Mouse (Mus musculus) heart, adult 2 months (tissue): Measurements from ENCODE around the gene Tmem204. TPM values are rescaled to one million over a fixed set of nuclear protein-coding genes. Genes with fewer than 3 reads are reported as not detected.
A peak's percentile ranks its signal among the peaks of the same experiment; 100 is the strongest.

Experiments used
- DNase-seq, 2 experiments: peaks; one replicate each; pipeline ENCODE4 v3.0.0; 2021
- H3K27ac ChIP-seq: fragments of 200-600 bp; 2 replicates; pipeline ENCODE4 v1.8.1; 2022
- H3K27me3 ChIP-seq: fragments of 200-500 bp; 2 replicates; pipeline ENCODE4 v1.6.1; 2012; ENCODE audit warnings: mild to moderate bottlenecking, low read length, inconsistent platforms, mixed read lengths; ENCODE audit not compliant: control insufficient read depth, insufficient read depth
- H3K36me3 ChIP-seq: fragments of 200-500 bp; 2 replicates; pipeline ENCODE4 v1.6.1; 2012; ENCODE audit warnings: low read length, inconsistent platforms; ENCODE audit not compliant: control insufficient read depth, insufficient read depth
- H3K4me1 ChIP-seq: fragments of 200-500 bp; 2 replicates; pipeline ENCODE4 v1.6.1; 2011; ENCODE audit warnings: low read length; ENCODE audit not compliant: control insufficient read depth, insufficient read depth
- H3K4me3 ChIP-seq: fragments of 200-600 bp; 2 replicates; pipeline ENCODE4 v1.8.1; 2022
- H3K79me2 ChIP-seq: fragments of 200-500 bp; replicated peaks from 2 replicates; pipeline ENCODE4 v1.6.1; 2012; ENCODE audit warnings: mild to moderate bottlenecking, inconsistent platforms, low read length, moderate library complexity, mixed read lengths; ENCODE audit not compliant: control insufficient read depth, insufficient read depth
- H3K9ac ChIP-seq: fragments of 200-500 bp; 2 replicates; pipeline ENCODE4 v1.6.1; 2012; ENCODE audit warnings: low read depth, mild to moderate bottlenecking, control low read depth, inconsistent platforms, low read length, mixed read lengths
- CTCF ChIP-seq: fragments of 200-600 bp; IDR thresholded peaks from 2 replicates; pipeline ENCODE4 v1.8.1; 2022; ENCODE audit warnings: antibody characterized with exemption, mild to moderate bottlenecking, moderate library complexity
- EP300 ChIP-seq: fragments of 200-500 bp; IDR thresholded peaks from 2 replicates; pipeline ENCODE4 v1.6.1; 2011; ENCODE audit warnings: low read depth, low read length, control low read depth; ENCODE audit not compliant: insufficient read depth
- POLR2A ChIP-seq: fragments of 200-500 bp; IDR thresholded peaks from 2 replicates; pipeline ENCODE4 v1.6.1; 2011; ENCODE audit warnings: mild to moderate bottlenecking, low read depth, low read length, control low read depth; ENCODE audit not compliant: insufficient read depth
- WGBS: fragments of 180-500 bp; shearing (Covaris S2); methylation state at CpG from one replicate; pipeline ENCODE4 v1.1.7; 2018; 5-methylcytosine and 5-hydroxymethylcytosine counted together
- intact Hi-C: fragments of 180-260 bp; cut with DNase I; formaldehyde crosslinking; loops from one replicate; pipeline ENCODE4 v1.15.1; 2025
- polyA plus RNA-seq: library from polyadenylated mRNA; depleted of rRNA; stranded (reverse); fragments of >200 nt; gene quantifications from 2 replicates; pipeline ENCODE4 v1.2.3, GENCODE M21; 2012
- total RNA-seq, 2 experiments: library from RNA; stranded (reverse); gene quantifications; 2 replicates each; pipeline ENCODE4 v1.2.3; 2021

The Tmem204 gene
- total and polyA plus RNA-seq, 3 experiments: 40.0 to 77.3 (median 45.1) TPM

- Histone ChIP-seq H3K79me2 (peaks cover 3% of the 10 kb centered on the region), H3K27me3 (no peaks in the 10 kb centered on the region), H3K4me1 (peaks cover 18% of the 10 kb centered on the region), H3K36me3 (peaks cover 9% of the 10 kb centered on the region), H3K4me3 (peak overlapping the region; percentile 81), H3K9ac (peak overlapping the region; percentile 60), H3K27ac (peak overlapping the region; percentile 99)
- intact Hi-C loops: loop anchor here (10.0 kb wide), 1 partner anchor 432 kb away; no protein-coding TSS in a partner anchor
- 60% methylated on average over 4 of the region's 4 CpGs for WGBS
- TF ChIP-seq POLR2A: no peak
- no peak for TF ChIP-seq EP300
- no peak for TF ChIP-seq CTCF
- no peak for DNase-seq
These were observed 6.5 kb downstream of the Tmem204 start for GRCm38 (mm10) chr17:25076906-25077305.

- intact Hi-C loops: no loop called here
- 39% methylated on average over 2 of the region's 2 CpGs for WGBS
These were observed 14.7 kb downstream of the Tmem204 start for GRCm38 (mm10) chr17:25068690-25069089.

GRCm38 (mm10) chr17:25067442-25067851 is 15.9 kb downstream of the Tmem204 start:
- Histone ChIP-seq H3K4me3 (peak overlapping the region; percentile 26), H3K9ac (peak overlapping the region; percentile 43), H3K27ac (peak overlapping the region; percentile 96), H3K27me3 (no peaks in the 10 kb centered on the region), H3K4me1 (peaks cover 55% of the 10 kb centered on the region), H3K79me2 (peaks cover 2% of the 10 kb centered on the region; the same call in 1 of the 2 replicates), H3K36me3 (peaks cover 42% of the 10 kb centered on the region)
- 19% methylated on average over 8 of the region's 8 CpGs for WGBS
- DNase-seq: peak; percentile 70 to 83
- intact Hi-C loops: no loop called here
- TF ChIP-seq CTCF (no peak), POLR2A (peak; percentile 67), EP300 (peak; percentile 98)

More at GRCm38 (mm10) chr17:25068690-25069089, 14.7 kb downstream of the Tmem204 start:
- Histone ChIP-seq H3K27ac (peak overlapping the region; percentile 96), H3K9ac (no peak overlapping the region), H3K4me1 (peaks cover 51% of the 10 kb centered on the region), H3K4me3 (peak overlapping the region; percentile 28; the same call in 1 of the 2 replicates), H3K79me2 (peaks cover 2% of the 10 kb centered on the region; the same call in 1 of the 2 replicates), H3K36me3 (peaks cover 39% of the 10 kb centered on the region), H3K27me3 (no peaks in the 10 kb centered on the region)
- TF ChIP-seq EP300: no peak
- TF ChIP-seq CTCF: no peak
- TF ChIP-seq POLR2A: no peak
- no peak for DNase-seq

GRCm38 (mm10) chr17:25066595-25066994 is 16.8 kb downstream of the Tmem204 start:
- Histone ChIP-seq H3K4me1 (peaks cover 56% of the 10 kb centered on the region), H3K36me3 (peaks cover 44% of the 10 kb centered on the region), H3K9ac (peak overlapping the region; percentile 18; the same call in 1 of the 2 replicates), H3K27me3 (no peaks in the 10 kb centered on the region), H3K27ac (peak overlapping the region; percentile 96), H3K4me3 (peak overlapping the region; percentile 26), H3K79me2 (peaks cover 2% of the 10 kb centered on the region; the same call in 1 of the 2 replicates)
- 0 out of 2 replicates have a peak, but pooled peaks have one; percentile 44 for TF ChIP-seq EP300
- TF ChIP-seq CTCF: no peak
- peak; percentile 76; the same call in 1 of the 2 replicates for TF ChIP-seq POLR2A
- intact Hi-C loops: no loop called here
- peak; percentile 53 to 58 for DNase-seq
- WGBS: 59% methylated on average over 7 of the region's 7 CpGs

GRCm38 (mm10) chr17:25065189-25065588 is 18.2 kb downstream of the Tmem204 start:
- H3K4me3 ChIP-seq: no peak overlapping the region
- no peaks in the 10 kb centered on the region for H3K27me3 ChIP-seq
- DNase-seq: no peak
- H3K27ac ChIP-seq: peak overlapping the region; percentile 96
- no peaks in the 10 kb centered on the region; the same call in 1 of the 2 replicates for H3K79me2 ChIP-seq
- intact Hi-C loops: no loop called here
- no peak for TF ChIP-seq EP300
- no peak for TF ChIP-seq POLR2A
- no peak for TF ChIP-seq CTCF
- H3K4me1 ChIP-seq: peaks cover 51% of the 10 kb centered on the region
- 50% methylated on average over 3 of the region's 3 CpGs for WGBS
- no peak overlapping the region for H3K9ac ChIP-seq
- H3K36me3 ChIP-seq: peaks cover 41% of the 10 kb centered on the region

GRCm38 (mm10) chr17:25064351-25064750 is 19.0 kb downstream of the Tmem204 start:
- Histone ChIP-seq H3K4me3 (peak overlapping the region; percentile 4; the same call in 1 of the 2 replicates), H3K4me1 (peaks cover 45% of the 10 kb centered on the region), H3K36me3 (peaks cover 40% of the 10 kb centered on the region), H3K27me3 (no peaks in the 10 kb centered on the region), H3K27ac (peak overlapping the region; percentile 96), H3K9ac (no peak overlapping the region; the same call in 1 of the 2 replicates), H3K79me2 (no peaks in the 10 kb centered on the region)
- intact Hi-C loops: loop anchor here (1.0 to 5.0 kb wide), 2 partner anchors 17 to 47 kb away; partner anchors contain the start of genes Cramp1l and Ift140
- TF ChIP-seq EP300: peak; percentile 96
- TF ChIP-seq POLR2A: peak; percentile 60; the same call in 1 of the 2 replicates
- peak; percentile 15; the same call in 1 of the 2 replicates for TF ChIP-seq CTCF
- peak; percentile 79 to 89 for DNase-seq
- 30% methylated on average over 9 of the region's 9 CpGs for WGBS
